Mouse (Mus musculus) embryonic stem cell, embryonic (primary cell): ENCODE measurements around the gene Epn2.

Source experiments
- CTCF ChIA-PET, 4 experiments: fragments of 300-600 bp in 2 of 4; fragments of 350-600 bp in 2 of 4; sonication (Branson Sonifier 250); formaldehyde crosslinking; loops; one replicate each; lab custom pipeline; 2022; ENCODE audit warnings: inconsistent platforms in 2 of 4; lab: Charles Lee
- POLR2A ChIA-PET, 4 experiments: fragments of 300-600 bp in 2 of 4; fragments of 350-600 bp in 2 of 4; sonication (Branson Sonifier 250); formaldehyde crosslinking; loops; one replicate each; lab custom pipeline; 2022; ENCODE audit warnings: antibody characterized with exemption in 4 of 4, inconsistent platforms in 1 of 4; lab: Charles Lee

The Epn2 gene

DNA sequence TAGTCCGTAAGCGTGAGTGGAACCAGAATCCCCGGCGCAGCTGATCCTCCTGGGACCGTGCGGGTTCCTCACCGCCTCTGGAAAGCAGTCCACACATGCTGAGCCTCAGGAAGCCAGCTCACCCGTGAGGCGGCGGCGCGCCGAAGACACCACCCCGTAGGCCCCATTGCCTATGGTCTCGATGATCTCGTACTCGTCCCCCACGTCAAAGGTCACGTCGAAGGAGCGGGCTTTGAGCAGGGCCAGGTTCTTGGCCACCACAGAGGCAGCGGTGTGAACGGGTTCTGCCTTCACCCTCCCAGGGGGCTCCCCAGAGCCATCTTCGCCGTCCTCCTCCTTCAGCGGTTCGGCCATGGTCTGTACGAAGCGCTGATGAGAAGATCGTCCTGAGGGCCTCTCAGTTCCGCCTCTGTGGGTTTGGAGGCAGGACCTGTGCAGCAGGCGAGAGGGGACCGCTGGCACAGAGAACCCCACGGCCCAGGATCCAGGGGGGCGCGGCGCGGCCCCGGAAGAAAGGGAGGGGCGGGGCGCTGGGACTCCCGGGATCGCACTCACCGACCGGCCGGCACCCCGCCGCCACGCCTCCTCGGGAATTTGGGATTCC, 85.9 kb downstream of the Epn2 start:
- ChIA-PET CTCF (interaction anchor here (0.6 to 1.8 kb wide), 9 partner anchors 10 to 967 kb away, joined by 3 to 7 read pairs (median 4); no protein-coding TSS in a partner anchor), POLR2A (interaction anchor here (0.5 to 3.8 kb wide), 50 partner anchors 7 to 1152 kb away, joined by 3 to 40 read pairs (median 4); partner anchors contain the start of genes Mfap4 (in 3 of the 4), B9d1 (in 2 of the 4), Aldh3a2 (in 1 of the 4) and Epn2 (in 1 of the 4))

DNA sequence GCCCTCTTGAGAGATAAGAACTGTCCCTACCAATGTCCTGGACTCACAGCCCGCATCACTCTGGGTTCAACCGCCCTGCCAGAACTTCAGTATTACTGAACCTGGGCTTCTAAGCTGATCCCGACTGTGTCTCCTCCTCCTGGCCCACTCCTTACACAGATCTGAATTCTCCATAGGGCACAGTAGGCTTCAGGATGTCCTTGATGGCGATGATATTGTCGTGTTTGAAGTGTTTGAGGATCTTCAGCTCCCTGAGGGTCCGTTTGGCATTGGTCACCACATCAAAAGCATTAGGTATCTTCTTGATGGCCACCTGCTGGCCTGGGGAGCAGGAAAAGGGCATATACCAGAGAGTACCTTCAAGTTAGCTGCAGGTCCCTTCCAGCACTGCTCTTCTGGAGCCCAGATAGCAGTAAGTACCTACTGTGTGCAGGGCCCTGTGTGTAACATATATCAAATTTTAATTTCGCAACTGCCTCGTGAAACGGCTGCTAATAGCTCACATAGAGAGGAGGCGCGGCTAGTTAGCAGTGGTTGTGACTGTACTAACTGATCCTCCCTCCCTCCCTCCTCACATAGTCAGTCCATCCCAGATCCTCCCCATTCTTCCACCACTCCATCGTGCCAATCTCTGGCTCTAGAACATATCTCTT, 86.6 kb downstream of the Epn2 start:
- POLR2A ChIA-PET = interaction anchor here in 2 of 4 experiments (0.7 to 3.8 kb wide), 14 partner anchors 8 to 682 kb away, joined by 3 to 40 read pairs (median 8); partner anchors contain the start of genes B9d1 (in 2 of the 2), Mfap4 (in 2 of the 2), Aldh3a2 (in 1 of the 2) and Kcnj12 (in 1 of the 2)

DNA sequence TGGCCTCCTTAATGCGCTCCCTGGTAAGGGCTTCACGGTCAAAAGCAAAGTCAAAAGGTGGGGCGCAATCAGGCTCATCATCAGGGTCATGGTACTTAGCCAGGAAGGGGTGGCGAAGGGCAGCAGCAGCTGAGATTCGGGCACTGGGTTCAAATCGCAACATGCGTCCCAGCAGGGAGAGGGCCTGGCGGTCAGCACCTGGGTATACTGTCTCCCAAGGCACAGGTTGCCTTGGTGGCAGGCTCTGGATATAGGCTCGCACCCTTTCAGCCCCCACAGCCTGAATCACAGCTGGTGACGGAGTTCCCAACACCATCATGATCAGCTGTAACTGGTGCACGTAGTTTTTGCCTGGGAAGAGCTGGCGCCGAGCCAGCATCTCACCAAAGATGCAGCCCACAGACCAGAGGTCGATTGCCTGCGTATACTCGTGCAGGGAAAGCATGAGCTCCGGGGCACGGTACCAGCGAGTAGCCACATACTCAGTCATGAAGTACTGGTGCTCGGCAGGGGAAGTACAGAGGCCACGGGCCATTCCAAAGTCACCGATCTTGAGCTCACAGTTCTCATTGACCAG, 88.5 kb downstream of the Epn2 start:
- POLR2A ChIA-PET = interaction anchor here in 2 of 4 experiments (0.5 to 1.4 kb wide), 6 partner anchors 41 to 948 kb away, joined by 3 to 5 read pairs (median 4); partner anchors contain the start of genes Epn2 (in 2 of the 2) and Usp22 (in 1 of the 2)

More for the DNA sequence above, 86.6 kb downstream of the Epn2 start:
- CTCF ChIA-PET = interaction anchor here in 3 of 4 experiments (0.7 to 1.8 kb wide), 3 partner anchors 43 to 956 kb away, joined by 3 to 5 read pairs (median 4); no protein-coding TSS in a partner anchor

DNA sequence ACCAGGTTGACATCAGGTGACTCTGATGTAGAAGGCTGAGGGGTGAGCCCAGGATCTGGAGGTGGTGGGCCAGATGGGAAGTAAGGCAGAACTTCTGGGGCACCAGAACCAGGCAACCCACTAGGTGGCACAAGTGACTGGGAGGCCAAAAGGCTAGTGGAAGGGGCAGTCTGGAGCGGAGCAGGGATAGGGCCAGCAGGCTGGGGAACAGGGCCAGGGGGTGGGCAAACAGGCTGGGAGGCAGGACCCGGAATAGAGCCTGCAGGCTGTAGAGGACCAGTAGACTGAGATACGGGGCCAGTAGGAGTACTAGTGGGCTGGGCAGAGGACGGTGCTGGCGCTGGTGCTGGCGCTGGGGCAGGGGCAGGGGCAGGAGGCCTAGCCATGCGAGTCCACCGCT, 89.6 kb downstream of the Epn2 start:
- ChIA-PET CTCF (no interaction called here), POLR2A (no interaction called here)

More for the DNA sequence above, 88.5 kb downstream of the Epn2 start:
- CTCF ChIA-PET = interaction anchor here in 1 of 4 experiments (1.1 kb wide), 1 partner anchor 24 kb away, joined by 6 read pairs; no protein-coding TSS in a partner anchor

DNA sequence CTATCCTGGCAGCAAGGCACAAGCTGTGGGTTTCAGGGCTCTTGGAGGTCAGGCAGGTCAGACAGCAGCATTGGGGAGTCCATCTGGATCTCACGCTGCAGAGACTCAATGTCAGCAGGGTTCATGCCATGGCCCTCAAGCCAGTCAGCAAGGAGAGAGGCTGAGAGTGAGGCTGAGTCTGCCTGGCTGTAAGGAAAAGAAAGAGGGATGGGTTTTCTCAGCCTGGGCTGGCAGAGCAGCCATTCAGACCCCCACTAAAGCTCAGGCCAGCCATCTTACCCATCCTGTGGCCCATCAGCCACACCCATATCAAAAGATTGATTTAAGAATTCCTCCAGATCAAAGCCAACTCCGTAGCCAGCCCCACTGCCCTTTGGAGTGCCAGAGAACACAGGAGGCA, 90.4 kb downstream of the Epn2 start:
- CTCF ChIA-PET = interaction anchor here in 1 of 4 experiments (0.5 kb wide), 1 partner anchor 41 kb away, joined by 4 read pairs; no protein-coding TSS in a partner anchor
- POLR2A ChIA-PET = interaction anchor here in 1 of 4 experiments (1.7 kb wide), 1 partner anchor 8 kb away, joined by 5 read pairs; no protein-coding TSS in a partner anchor

DNA sequence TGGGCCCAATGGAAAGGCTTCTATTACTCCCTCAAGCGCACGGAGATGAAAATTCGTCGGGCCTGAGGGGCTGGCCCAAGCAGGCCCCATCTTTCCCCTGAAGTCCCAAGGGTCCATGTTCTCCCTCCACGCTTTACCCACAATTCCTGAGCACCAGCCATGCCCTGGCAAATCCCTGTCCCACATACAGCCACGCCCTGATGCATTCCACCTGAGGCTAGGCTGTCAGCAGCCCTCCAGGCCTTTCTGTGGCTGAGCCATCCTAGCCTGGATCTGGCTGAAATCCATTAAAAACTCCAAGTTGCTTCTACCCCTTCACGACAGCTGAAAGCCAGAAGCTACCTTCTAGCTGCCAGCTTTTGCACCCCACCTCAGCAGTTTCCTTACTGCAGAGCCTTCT, 91.6 kb downstream of the Epn2 start:
- POLR2A ChIA-PET = interaction anchor here in 2 of 4 experiments (1.5 to 1.7 kb wide), 3 partner anchors 9 to 10 kb away, joined by 5 to 6 read pairs (median 6); no protein-coding TSS in a partner anchor
- CTCF ChIA-PET = interaction anchor here in 2 of 4 experiments (0.6 to 1.5 kb wide), 2 partner anchors 70 to 1148 kb away, joined by 3 to 11 read pairs; no protein-coding TSS in a partner anchor

DNA sequence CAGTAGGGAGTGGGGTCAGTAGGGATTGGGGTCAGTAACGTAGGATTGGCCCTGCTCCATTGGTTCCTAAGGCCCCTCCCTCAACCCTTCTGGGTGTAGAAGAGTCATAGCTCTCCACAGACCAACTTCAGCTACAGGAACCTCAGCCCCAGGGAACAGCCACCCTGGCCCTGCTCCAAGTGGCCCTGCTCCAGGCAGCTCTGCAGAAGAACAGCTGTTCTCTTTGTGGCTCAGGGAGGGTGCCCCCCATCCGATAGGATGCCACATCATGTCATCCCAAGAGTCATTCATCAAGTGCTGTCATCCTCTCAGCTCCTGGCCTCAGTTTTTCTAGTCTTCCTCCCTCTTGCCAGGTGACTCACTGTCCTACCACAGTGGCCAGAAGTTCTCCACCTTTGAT, 92.1 kb downstream of the Epn2 start:
- ChIA-PET CTCF (interaction anchor here in 1 of 4 experiments (1.5 kb wide), 1 partner anchor 70 kb away, joined by 3 read pairs; no protein-coding TSS in a partner anchor), POLR2A (interaction anchor here in 2 of 4 experiments (0.8 to 1.7 kb wide), 5 partner anchors 8 to 413 kb away, joined by 3 to 6 read pairs (median 5); no protein-coding TSS in a partner anchor)

DNA sequence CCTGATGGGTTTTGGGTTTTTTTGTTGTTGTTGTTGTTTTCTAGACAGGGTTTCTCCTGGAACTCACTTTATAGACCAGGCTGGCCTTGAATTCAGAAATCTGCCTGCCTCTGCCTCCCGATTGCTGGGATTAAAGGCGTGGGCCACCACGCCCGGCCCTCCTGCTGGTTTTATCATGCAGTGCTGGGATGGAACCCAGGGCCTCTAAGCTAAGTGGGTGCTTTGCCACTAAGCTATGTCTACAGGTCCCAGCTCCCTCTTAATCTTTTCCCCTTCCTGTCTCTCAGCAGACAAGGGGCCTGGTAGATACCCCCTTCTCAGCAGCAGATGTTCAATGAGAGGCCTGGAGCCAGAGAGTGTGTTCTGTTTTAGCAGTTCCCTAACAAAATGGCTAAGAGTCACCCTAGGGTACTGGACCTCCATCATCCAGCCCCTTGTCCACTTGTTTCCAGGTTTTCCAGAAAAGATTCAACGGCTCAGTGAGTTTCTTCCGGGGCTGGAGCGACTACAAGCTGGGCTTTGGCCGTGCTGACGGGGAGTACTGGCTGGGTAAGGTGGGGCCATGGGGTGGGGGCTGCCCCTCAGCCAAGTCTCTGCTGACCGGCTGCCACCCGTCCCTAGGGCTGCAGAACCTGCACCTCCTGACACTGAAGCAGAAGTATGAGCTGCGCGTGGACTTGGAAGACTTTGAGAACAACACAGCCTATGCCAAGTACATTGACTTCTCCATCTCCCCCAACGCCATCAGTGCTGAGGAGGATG, 92.8 kb downstream of the Epn2 start:
- POLR2A ChIA-PET = interaction anchor here in 3 of 4 experiments (0.6 to 6.0 kb wide), 9 partner anchors 8 to 413 kb away, joined by 3 to 31 read pairs (median 4); partner anchors contain the start of genes Mapk7 (in 2 of the 3) and Prpsap2 (in 2 of the 3)

DNA sequence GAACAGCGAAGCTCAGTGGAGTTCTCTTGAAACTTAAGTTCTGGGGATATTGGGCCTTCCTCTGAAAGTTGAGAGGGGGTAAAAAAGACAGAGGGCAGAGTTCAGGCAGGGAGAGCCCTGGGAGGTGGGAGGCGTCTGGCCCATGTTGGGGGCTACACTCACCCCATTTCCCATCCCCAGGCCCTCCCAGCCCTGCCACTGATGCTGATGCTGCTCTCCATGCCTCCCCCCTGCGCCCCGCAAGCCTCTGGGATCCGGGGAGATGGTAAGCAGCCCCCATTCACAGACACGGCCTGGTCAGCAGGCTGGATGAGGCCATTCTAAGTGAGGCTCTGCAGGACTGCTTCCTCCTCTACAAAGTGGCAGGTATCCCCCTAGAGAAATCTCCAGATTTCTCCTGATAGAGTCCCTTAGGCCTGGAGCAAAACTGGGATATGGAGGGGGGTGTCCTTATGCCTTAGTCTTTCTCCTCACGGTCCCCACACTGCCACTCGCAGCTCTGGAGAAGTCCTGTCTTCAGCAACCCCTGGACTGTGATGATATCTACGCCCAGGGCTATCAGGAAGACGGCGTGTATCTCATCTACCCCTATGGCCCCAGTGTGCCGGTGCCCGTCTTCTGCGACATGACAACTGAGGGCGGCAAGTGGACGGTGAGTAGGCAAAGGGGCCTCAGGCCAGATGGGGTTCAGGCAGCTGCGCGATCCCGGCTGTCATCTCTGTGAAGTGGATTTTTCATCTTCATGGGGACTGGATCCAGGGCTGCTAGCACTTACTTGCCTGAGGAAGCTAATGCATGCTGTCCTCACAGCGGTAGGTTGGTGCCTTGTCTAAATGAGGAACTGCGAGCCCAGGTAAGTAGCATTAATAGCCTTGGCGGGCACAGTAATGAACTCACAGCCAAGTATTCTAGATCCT, 93.7 kb downstream of the Epn2 start:
- POLR2A ChIA-PET = interaction anchor here in 3 of 4 experiments (0.7 to 6.0 kb wide), 7 partner anchors 8 to 276 kb away, joined by 3 to 31 read pairs (median 4); partner anchors contain the start of genes Mapk7 (in 3 of the 3), B9d1 (in 1 of the 3) and Prpsap2 (in 1 of the 3)
- CTCF ChIA-PET = interaction anchor here in 1 of 4 experiments (0.9 to 1.4 kb wide), 2 partner anchors 69 kb away, joined by 3 read pairs; no protein-coding TSS in a partner anchor

More for the DNA sequence above, 92.8 kb downstream of the Epn2 start:
- CTCF ChIA-PET = interaction anchor here in 1 of 4 experiments (0.9 kb wide), 1 partner anchor 69 kb away, joined by 3 read pairs; no protein-coding TSS in a partner anchor

DNA sequence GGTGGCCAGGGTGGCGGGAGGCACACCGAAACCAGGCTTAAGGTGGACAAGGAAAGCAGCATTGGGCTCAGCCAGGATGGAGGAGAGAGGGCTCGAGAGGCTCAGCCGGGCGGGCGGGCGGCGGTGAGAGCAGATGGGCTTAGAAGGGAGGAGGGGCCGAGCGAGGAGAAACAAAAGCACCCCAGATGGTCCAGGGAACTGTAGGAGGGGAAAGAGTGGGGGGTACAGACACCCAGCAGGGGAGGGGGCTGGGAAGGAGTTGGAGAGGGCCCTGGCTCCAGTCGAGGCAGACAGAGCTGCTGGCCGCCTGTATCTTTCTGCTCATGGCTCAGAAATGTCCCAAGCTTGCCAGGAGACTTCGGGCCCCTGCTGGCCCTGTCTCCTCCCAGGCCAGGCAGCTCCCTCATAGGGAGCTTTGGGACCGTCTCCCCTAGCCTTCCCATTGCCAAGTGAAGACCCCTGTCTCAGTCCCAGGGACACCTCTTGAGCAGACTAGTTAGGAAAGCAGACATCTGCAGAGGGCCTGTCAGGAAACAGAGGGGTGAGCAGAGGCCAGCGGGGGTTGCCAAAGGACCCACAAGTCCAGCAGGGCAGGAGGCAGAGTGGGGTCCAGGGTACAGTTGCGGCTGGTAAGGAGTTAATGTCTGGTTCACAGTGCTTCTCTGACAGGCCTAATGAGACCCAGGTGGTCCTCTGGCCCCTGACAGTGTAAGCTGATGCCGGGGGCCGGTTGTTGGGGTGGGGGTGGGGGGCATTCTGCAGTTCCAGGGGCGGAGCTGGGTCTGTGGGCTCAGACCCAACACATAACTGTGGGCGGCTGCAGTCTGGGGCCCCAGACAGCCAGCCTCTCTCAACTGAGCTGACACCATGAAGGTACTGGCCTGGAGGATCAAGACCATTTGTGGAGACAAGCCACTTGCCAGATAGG, 94.6 kb downstream of the Epn2 start, which contains the start of gene Mfap4:
Mfap4 (plus strand) TSS at position 819 of the 928 bp plus-strand sequence.
- ChIA-PET POLR2A (interaction anchor here in 3 of 4 experiments (0.9 to 6.0 kb wide), 5 partner anchors 9 to 38 kb away, joined by 3 to 31 read pairs (median 7); partner anchors contain the start of genes Mapk7 (in 3 of the 3) and B9d1 (in 1 of the 3)), CTCF (interaction anchor here in 2 of 4 experiments (0.6 to 1.4 kb wide), 3 partner anchors 68 to 380 kb away, joined by 3 read pairs; no protein-coding TSS in a partner anchor)

DNA sequence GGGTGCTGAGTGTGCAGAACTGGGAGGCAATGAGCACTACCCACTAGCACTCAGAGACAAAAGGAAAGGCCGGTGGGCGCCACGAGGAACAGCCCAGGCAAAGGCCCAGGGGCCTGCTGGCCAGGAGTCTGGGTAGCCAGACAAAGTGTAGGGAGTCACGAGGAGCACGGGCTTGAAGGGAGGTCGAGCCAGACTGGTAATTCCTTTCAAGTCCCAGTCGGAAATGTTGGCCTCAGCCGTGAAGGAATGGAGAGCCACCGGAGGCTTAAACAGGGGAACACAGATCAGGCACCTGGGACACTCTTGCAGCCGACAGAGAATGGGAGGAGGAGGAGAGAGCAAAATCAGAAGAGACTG, 95.3 kb downstream of the Epn2 start:
- POLR2A ChIA-PET = interaction anchor here in 3 of 4 experiments (1.1 to 6.0 kb wide), 3 partner anchors 10 kb away, joined by 7 to 31 read pairs (median 16); partner anchors contain the start of gene Mapk7 (in 3 of the 3)
- CTCF ChIA-PET = interaction anchor here in 1 of 4 experiments (1.4 kb wide), 1 partner anchor 68 kb away, joined by 3 read pairs; no protein-coding TSS in a partner anchor

DNA sequence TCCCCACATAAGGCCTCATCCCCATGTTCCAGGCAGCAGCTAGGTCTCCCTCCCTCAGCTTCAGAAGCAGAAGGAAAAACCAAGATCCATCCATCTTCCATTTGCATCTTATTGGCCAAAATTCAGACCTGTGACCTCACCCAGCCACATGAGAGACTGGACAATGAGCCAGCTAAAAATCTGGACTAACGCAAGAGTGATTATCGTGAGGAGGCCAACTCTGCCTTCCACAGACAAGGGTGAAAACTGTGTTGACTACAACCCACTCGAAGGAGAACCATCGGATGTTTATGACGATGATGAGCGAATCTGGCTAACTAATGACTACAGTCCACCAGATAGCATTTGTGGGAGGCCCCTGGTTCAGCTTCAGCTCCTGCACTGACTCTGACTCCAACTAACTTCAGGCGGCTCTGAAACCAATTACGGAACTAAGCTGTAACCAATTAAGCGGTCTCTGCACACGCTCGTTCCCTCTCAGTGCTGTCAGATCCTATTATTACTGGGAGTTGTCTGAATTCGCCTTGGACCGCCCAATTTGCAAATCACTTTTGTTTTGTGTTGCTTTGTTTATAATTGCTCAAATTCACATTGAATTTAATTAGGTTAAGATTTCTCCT, 96.2 kb downstream of the Epn2 start:
- CTCF ChIA-PET = no interaction called here
- POLR2A ChIA-PET = interaction anchor here in 2 of 4 experiments (2.1 to 6.0 kb wide), 2 partner anchors 11 kb away, joined by 9 to 31 read pairs; partner anchors contain the start of gene Mapk7 (in 2 of the 2)

DNA sequence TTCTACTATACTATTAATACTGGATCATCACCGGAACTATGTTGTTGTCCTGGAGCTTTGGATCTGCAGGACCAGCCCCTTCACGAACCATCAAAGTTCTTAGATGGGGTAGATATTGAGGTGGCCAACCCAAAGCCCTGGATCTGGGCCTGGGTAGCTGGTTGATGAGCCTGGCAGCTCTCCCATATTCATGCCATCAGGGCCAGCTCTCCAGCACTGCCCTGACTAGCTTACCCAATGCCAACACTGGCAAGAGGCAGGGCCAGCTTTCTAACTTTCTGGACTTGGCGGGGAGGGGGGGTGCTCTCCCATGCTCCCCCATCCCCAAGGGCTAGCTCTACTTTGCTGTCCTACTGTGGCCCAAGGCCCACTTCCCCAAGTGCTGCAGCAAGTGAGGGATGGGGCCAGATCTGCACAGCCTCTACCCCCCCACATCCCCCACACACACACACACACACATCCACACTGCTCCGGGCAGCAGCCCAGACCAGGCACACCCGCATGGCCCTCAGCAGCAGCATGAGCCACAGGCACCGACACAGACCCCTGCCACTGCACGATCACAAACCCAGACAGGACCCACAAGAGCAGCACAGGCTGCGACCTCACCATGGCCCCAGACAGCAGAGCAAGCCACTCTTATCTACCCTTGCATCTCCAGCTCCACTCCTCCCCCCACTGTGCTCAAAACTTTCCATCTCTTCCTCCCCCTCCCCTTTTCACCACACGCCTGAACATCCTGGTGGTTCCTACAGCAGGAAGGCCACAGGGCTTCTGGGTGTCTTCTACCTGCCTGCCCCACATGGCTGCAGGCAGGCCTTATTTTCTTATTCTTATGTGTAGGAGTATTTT, 98.0 kb downstream of the Epn2 start:
- ChIA-PET POLR2A (interaction anchor here in 2 of 4 experiments (0.8 to 6.0 kb wide), 4 partner anchors 13 to 307 kb away, joined by 3 to 31 read pairs (median 6); partner anchors contain the start of genes Mapk7 (in 2 of the 2) and Usp22 (in 1 of the 2)), CTCF (interaction anchor here in 3 of 4 experiments (0.5 to 0.9 kb wide), 3 partner anchors 160 to 359 kb away, joined by 3 to 5 read pairs (median 4); no protein-coding TSS in a partner anchor)
